15 mouse cellular contexts compared by ENCODE assay signal in genomic region chr11:77903761-77904160, GRCm38 (mm10). TPM values are rescaled to one million over a fixed set of nuclear protein-coding genes. Genes with fewer than 3 reads are reported as not detected.
DNase-seq lines count a peak whose midpoint lies in the region; ATAC-seq and TF ChIP-seq lines count a peak whose summit lies in the region.
"Had no signal": no experiment of that assay in that cellular context is flagged by ENCODE, and none has a peak within 500 bp of the region (broad histone marks: within the 10 kb centered on the region; RNA-seq: fewer than 3 reads in every experiment).

No protein-coding gene starts in this region.

- no peak overlapping the region for H3K27ac ChIP-seq in cerebellum, adult 2 months (ENCODE audit: insufficient read depth, low read length)
- H3K27ac ChIP-seq in liver, adult 2 months (replicated peaks; ENCODE audit: insufficient read depth, low read depth, low read length), result no peak overlapping the region
- H3K27ac ChIP-seq in liver, embryonic 12.5 days, result no peak overlapping the region
- peak overlapping the region; percentile 13; the same call in 1 of the 2 replicates for H3K27ac ChIP-seq in forebrain, embryonic 16.5 days (ENCODE audit: low read length)
- H3K27ac ChIP-seq in midbrain, embryonic 15.5 days, result peak overlapping the region; percentile 43
- H3K27ac ChIP-seq in limb, embryonic 10.5 days, result no peak overlapping the region
- H3K27ac ChIP-seq: gastrocnemius, adult 2 months; macrophage had no signal

- no peaks in the 10 kb centered on the region for H3K9me3 ChIP-seq in liver, embryonic 12.5 days (replicated peaks)
- H3K9me3 ChIP-seq in forebrain, embryonic 16.5 days (ENCODE audit: control insufficient read depth, low read length), result no peaks in the 10 kb centered on the region
- no peaks in the 10 kb centered on the region for H3K9me3 ChIP-seq in midbrain, embryonic 15.5 days
- H3K9me3 ChIP-seq in limb, embryonic 10.5 days (replicated peaks), result no peaks in the 10 kb centered on the region

- no peaks in the 10 kb centered on the region for H3K79me2 ChIP-seq in liver, adult 2 months (ENCODE audit: control insufficient read depth, insufficient read depth, low read length)

- peak in 1 of 2 experiments; percentile 36 for DNase-seq in cerebellum, adult 2 months
- DNase-seq in cerebellum, adult 11 months, result no peak
- no peak for DNase-seq in liver, adult 2 months (ENCODE audit: extremely low read depth, low read depth, low spot score)
- no peak for DNase-seq in adrenal gland, postnatal 10 days
- DNase-seq in limb, embryonic 10.5 days (ENCODE audit: low spot score), result no peak
- DNase-seq: adrenal gland, postnatal 14 days; cerebellum, adult 9-10 months; gastrocnemius, adult 2 months; kidney, adult 18-20 months had no signal

- peak; percentile 32; the same call in 1 of the 2 replicates for TF ChIP-seq CTCF in cerebellum, adult 2 months (IDR thresholded peaks at IDR 0.05; ENCODE audit: borderline replicate concordance, insufficient read depth, low read depth, low read length)
- peak; percentile 30; the same call in 1 of the 2 replicates for TF ChIP-seq CTCF in liver, adult 2 months (IDR thresholded peaks at IDR 0.05; ENCODE audit: low read depth, low read length)

- no peaks in the 10 kb centered on the region for H3K27me3 ChIP-seq in cerebellum, adult 2 months (ENCODE audit: control insufficient read depth, insufficient read depth, low read length)
- no peaks in the 10 kb centered on the region for H3K27me3 ChIP-seq in liver, adult 2 months (ENCODE audit: control insufficient read depth, insufficient read depth, low read length)
- peaks cover 76% of the 10 kb centered on the region for H3K27me3 ChIP-seq in liver, embryonic 12.5 days (replicated peaks)
- no peaks in the 10 kb centered on the region for H3K27me3 ChIP-seq in forebrain, embryonic 16.5 days (replicated peaks; ENCODE audit: control insufficient read depth, insufficient read depth, low read length)
- H3K27me3 ChIP-seq in midbrain, embryonic 15.5 days (replicated peaks), result no peaks in the 10 kb centered on the region
- peaks cover 83% of the 10 kb centered on the region for H3K27me3 ChIP-seq in limb, embryonic 10.5 days (ENCODE audit: low read depth, poor library complexity, severe bottlenecking)

- H3K4me3 ChIP-seq in cerebellum, adult 2 months (replicated peaks; ENCODE audit: insufficient read depth, low read depth, low read length), result no peak overlapping the region
- no peak overlapping the region for H3K4me3 ChIP-seq in liver, adult 2 months (ENCODE audit: insufficient read depth, low read depth, low read length)
- H3K4me3 ChIP-seq in liver, embryonic 12.5 days, result no peak overlapping the region
- H3K4me3 ChIP-seq in forebrain, embryonic 16.5 days (replicated peaks; ENCODE audit: low read length), result no peak overlapping the region
- H3K4me3 ChIP-seq in midbrain, embryonic 15.5 days, result no peak overlapping the region
- H3K4me3 ChIP-seq in limb, embryonic 10.5 days, result no peak overlapping the region
- H3K4me3 ChIP-seq: gastrocnemius, adult 2 months had no signal

- H3K9ac ChIP-seq in liver, adult 2 months (ENCODE audit: low read depth, low read length), result no peak overlapping the region
- no peak overlapping the region for H3K9ac ChIP-seq in liver, embryonic 12.5 days
- no peak overlapping the region for H3K9ac ChIP-seq in forebrain, embryonic 16.5 days (replicated peaks; ENCODE audit: low read depth, low read length)
- no peak overlapping the region for H3K9ac ChIP-seq in midbrain, embryonic 15.5 days

- no peak for ATAC-seq in liver, embryonic 12.5 days
- ATAC-seq in forebrain, embryonic 16.5 days, result no peak
- no peak for ATAC-seq in midbrain, embryonic 15.5 days (replicated peaks)

- no peak for TF ChIP-seq POLR2A in cerebellum, adult 2 months (IDR thresholded peaks at IDR 0.05; ENCODE audit: borderline replicate concordance, insufficient read depth, low read length)
- no peak for TF ChIP-seq POLR2A in liver, adult 2 months (IDR thresholded peaks at IDR 0.05; ENCODE audit: extremely low read depth, insufficient read depth, low read length)

- H3K36me3 ChIP-seq in liver, adult 2 months (ENCODE audit: control insufficient read depth, insufficient read depth, low read length), result no peaks in the 10 kb centered on the region
- no peaks in the 10 kb centered on the region for H3K36me3 ChIP-seq in liver, embryonic 12.5 days
- H3K36me3 ChIP-seq in forebrain, embryonic 16.5 days (ENCODE audit: control insufficient read depth, insufficient read depth), result no peaks in the 10 kb centered on the region
- H3K36me3 ChIP-seq in midbrain, embryonic 15.5 days (replicated peaks), result no peaks in the 10 kb centered on the region
- H3K36me3 ChIP-seq in limb, embryonic 10.5 days, result no peaks in the 10 kb centered on the region

- no peak overlapping the region for H3K4me2 ChIP-seq in liver, embryonic 12.5 days
- H3K4me2 ChIP-seq in forebrain, embryonic 16.5 days (ENCODE audit: low read length), result no peak overlapping the region
- H3K4me2 ChIP-seq in midbrain, embryonic 15.5 days, result no peak overlapping the region
- H3K4me2 ChIP-seq: heart, embryonic 11.5 days had no signal

- WGBS in cerebellum, adult 2 months, result 18% methylated on average over 3 of the region's 3 CpGs
- WGBS in liver, adult 2 months, result 50% methylated on average over 3 of the region's 3 CpGs
- 29% methylated on average over 3 of the region's 3 CpGs for WGBS in liver, embryonic 12.5 days (ENCODE audit: insufficient replicate concordance)
- WGBS in forebrain, embryonic 16.5 days, result 33% methylated on average over 3 of the region's 3 CpGs
- WGBS in midbrain, embryonic 15.5 days, result 30% methylated on average over 3 of the region's 3 CpGs
- 20% methylated on average over 3 of the region's 3 CpGs for WGBS in limb, embryonic 10.5 days

- peaks cover 10% of the 10 kb centered on the region for H3K4me1 ChIP-seq in cerebellum, adult 2 months (ENCODE audit: control insufficient read depth, insufficient read depth, low read length)
- peaks cover 17% of the 10 kb centered on the region for H3K4me1 ChIP-seq in liver, adult 2 months (ENCODE audit: control insufficient read depth, insufficient read depth, low read length)
- H3K4me1 ChIP-seq in liver, embryonic 12.5 days, result peaks cover 11% of the 10 kb centered on the region; the same call in 1 of the 2 replicates
- peaks cover 41% of the 10 kb centered on the region for H3K4me1 ChIP-seq in forebrain, embryonic 16.5 days (replicated peaks; ENCODE audit: control insufficient read depth, insufficient read depth, low read length)
- H3K4me1 ChIP-seq in midbrain, embryonic 15.5 days, result peaks cover 47% of the 10 kb centered on the region
- peaks cover 19% of the 10 kb centered on the region for H3K4me1 ChIP-seq in limb, embryonic 10.5 days

RNA-seq across cellular contexts. Expression of gene Pipox, which starts 9.9 kb away (rescaled TPM):
- polyA plus RNA-seq in cerebellum, adult 2 months (2012; rRNA removed), result 6.8 and 9.0 TPM in 2 replicates
- total RNA-seq in liver, adult 2 months (2014; rRNA removed), result 238 and 251 TPM in 2 replicates
- 219 and 222 TPM in 2 replicates for polyA plus RNA-seq in liver, adult 2 months (2012; rRNA removed)
- polyA plus RNA-seq in liver, embryonic 12.5 days (2016; fragmentation: Nextera tagmentation; extraction: Ambion mirVana), result 6.7 and 7.2 TPM in 2 replicates
- 8.6 and 12.6 TPM in 2 replicates for polyA plus RNA-seq in forebrain, embryonic 16.5 days (2015; fragmentation: Nextera tagmentation; extraction: Ambion mirVana)
- polyA plus RNA-seq in midbrain, embryonic 15.5 days (2015; fragmentation: Nextera tagmentation; extraction: Ambion mirVana), result 5.7 and 6.7 TPM in 2 replicates
- total RNA-seq in adrenal gland, postnatal 10 days (2021), result 10 to 100 TPM; 14.0 to 25.8 TPM
- 0.34 and 0.48 TPM in 2 replicates for polyA plus RNA-seq in limb, embryonic 10.5 days (2016; fragmentation: Nextera tagmentation; extraction: Ambion mirVana)
- total RNA-seq: gastrocnemius, adult 2 months; MEL had no signal
- polyA plus RNA-seq: macrophage had no signal

RNA-seq across cellular contexts. Expression of gene Sez6, which starts 26.8 kb away (rescaled TPM):
- polyA plus RNA-seq in cerebellum, adult 2 months (2012; rRNA removed), result 71.0 and 76.9 TPM in 2 replicates
- total RNA-seq in liver, adult 2 months (2014; rRNA removed), result not detected in 2 replicates
- polyA plus RNA-seq in liver, adult 2 months (2012; rRNA removed), result not detected in 2 replicates
- polyA plus RNA-seq in liver, embryonic 12.5 days (2016; fragmentation: Nextera tagmentation; extraction: Ambion mirVana), result 0.05 TPM in 1 of 2 replicates, not detected in the other
- polyA plus RNA-seq in forebrain, embryonic 16.5 days (2015; fragmentation: Nextera tagmentation; extraction: Ambion mirVana), result 257 and 284 TPM in 2 replicates
- 159 and 162 TPM in 2 replicates for polyA plus RNA-seq in midbrain, embryonic 15.5 days (2015; fragmentation: Nextera tagmentation; extraction: Ambion mirVana)
- total RNA-seq in adrenal gland, postnatal 10 days (2021), result 1 to 10 TPM; 2.5 to 3.6 TPM
- 0.11 and 0.14 TPM in 2 replicates for polyA plus RNA-seq in limb, embryonic 10.5 days (2016; fragmentation: Nextera tagmentation; extraction: Ambion mirVana)
- polyA plus RNA-seq: macrophage had no signal

Comparison
In these comparisons a context has a peak if more than half of its experiments do, and no peak if none do; other contexts are left out.
1. RNA of gene Pipox, which starts 9.9 kb away (polyA plus RNA-seq): 219 to 222 TPM in liver, adult 2 months; 8.6 to 12.6 TPM in forebrain, embryonic 16.5 days, 6.8 to 9.0 TPM in cerebellum, adult 2 months, 6.7 to 7.2 TPM in liver, embryonic 12.5 days, 5.7 to 6.7 TPM in midbrain, embryonic 15.5 days and 0.34 to 0.48 TPM in limb, embryonic 10.5 days; every median in the first group is over 10 times any median in the second.
2. H3K27ac ChIP-seq: peak in forebrain, embryonic 16.5 days (single experiment) and midbrain, embryonic 15.5 days (single experiment); none in cerebellum, adult 2 months (single experiment), liver, adult 2 months (single experiment), liver, embryonic 12.5 days (single experiment) and limb, embryonic 10.5 days (single experiment).
3. RNA of gene Sez6, which starts 26.8 kb away (polyA plus RNA-seq): 257 to 284 TPM in forebrain, embryonic 16.5 days, 159 to 162 TPM in midbrain, embryonic 15.5 days and 71.0 to 76.9 TPM in cerebellum, adult 2 months; 0.11 to 0.14 TPM in limb, embryonic 10.5 days, 0.05 TPM in liver, embryonic 12.5 days and not detected in liver, adult 2 months; every median in the first group is over 10 times any median in the second.